Mouse (Mus musculus): ENCODE measurements around the gene Nedd8. TPM values are rescaled to one million over a fixed set of nuclear protein-coding genes. Genes with fewer than 3 reads are reported as not detected.

The Nedd8 gene
- polyA plus RNA-seq, 1 experiment from 2014 or later = 636 TPM

DNA sequence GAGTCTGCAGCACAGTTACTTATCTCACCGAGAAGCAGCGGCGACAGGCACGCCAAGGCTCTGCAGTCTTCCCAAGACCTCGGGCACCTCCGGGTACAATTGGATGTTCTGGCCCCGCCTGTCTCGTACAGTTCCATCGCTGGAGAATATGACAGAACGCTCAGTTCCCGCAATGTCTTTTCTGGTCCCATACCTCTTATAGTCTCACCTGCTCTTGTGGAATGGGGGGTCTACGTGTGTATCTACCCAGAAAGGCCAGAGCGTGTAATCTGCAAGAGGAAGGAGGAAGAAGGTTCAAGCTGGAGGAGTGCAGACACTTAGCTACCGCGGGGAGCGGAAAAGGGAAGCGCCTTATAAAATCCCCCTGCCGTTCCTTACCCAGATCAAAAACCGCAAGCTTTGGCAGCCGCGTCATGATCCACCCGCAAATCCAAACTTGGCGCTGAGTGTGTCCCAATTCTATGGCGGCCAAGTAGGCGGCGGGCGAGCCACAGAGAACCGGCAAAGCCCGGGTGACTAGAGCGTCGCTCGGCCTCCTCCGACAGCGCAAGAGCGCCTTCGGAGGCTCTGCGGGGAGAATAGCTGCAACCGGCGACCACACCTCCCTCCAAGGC, 11.9 kb downstream of the Nedd8 start, which contains the start of gene Mdp1:
TSS of gene Mdp1 (minus strand) at position 549 of the 614 bp plus-strand sequence.
- H3K36me3 ChIP-seq (replicated peaks; ENCODE audit: control insufficient read depth, insufficient read depth, low read depth, low read length) = no peaks in the 10 kb centered on the region; the same call in 1 of the 2 replicates
- WGBS = under 1% methylated on average over 39 of the region's 39 CpGs

DNA sequence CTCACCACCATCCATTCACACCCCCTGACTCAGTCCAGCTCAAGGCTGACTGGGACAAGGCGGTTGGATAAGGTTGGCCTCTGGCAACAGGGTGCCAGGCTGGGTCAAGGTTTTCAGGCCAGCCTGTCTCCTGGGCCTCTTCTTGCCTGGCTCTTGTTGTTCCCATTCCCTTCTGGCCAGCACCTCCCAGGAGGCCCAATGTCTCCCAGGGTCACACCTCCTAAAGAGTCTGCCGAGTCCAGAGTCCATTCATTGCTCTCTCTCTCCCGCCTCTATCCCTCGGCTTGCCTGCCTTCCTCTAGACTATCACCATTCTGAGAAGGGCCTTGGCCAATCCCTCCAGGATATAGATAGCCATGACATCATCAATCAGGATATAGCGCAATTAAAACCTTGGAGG, 13.9 kb downstream of the Nedd8 start:
- no peaks in the 10 kb centered on the region for H3K4me1 ChIP-seq (ENCODE audit: control insufficient read depth, insufficient read depth, low read length)
- H3K36me3 ChIP-seq (replicated peaks; ENCODE audit: control insufficient read depth, insufficient read depth, low read depth, low read length) = no peaks in the 10 kb centered on the region; the same call in 1 of the 2 replicates
- ATAC-seq (replicated peaks; ENCODE audit: insufficient number of reproducible peaks, low FRiP score, low TSS enrichment, low read depth) (no peak), DNase-seq (ENCODE audit: low spot score) (no peak)
- H3K4me2 ChIP-seq (ENCODE audit: low read depth, low read length) = no peak overlapping the region
- H3K27me3 ChIP-seq (ENCODE audit: control insufficient read depth, insufficient read depth, low read length) = no peaks in the 10 kb centered on the region
- H3K27ac ChIP-seq (replicated peaks; ENCODE audit: low read depth, low read length) = no peak overlapping the region
- 96% methylated on average over 5 of the region's 5 CpGs for WGBS
- H3K4me3 ChIP-seq (ENCODE audit: low read depth, low read length) = no peak overlapping the region
- H3K9ac ChIP-seq (replicated peaks; ENCODE audit: low read length) = no peak overlapping the region
- no peaks in the 10 kb centered on the region for H3K9me3 ChIP-seq (replicated peaks; ENCODE audit: control insufficient read depth, low read length)

More for the DNA sequence above, 11.9 kb downstream of the Nedd8 start, which contains the start of gene Mdp1:
- H3K9me3 ChIP-seq (replicated peaks; ENCODE audit: control insufficient read depth, low read length) = no peaks in the 10 kb centered on the region
- peak within 1 kb of the TSS; percentile 70 for H3K4me3 ChIP-seq (ENCODE audit: low read depth, low read length)
- peak within 1 kb of the TSS; percentile 80 for H3K9ac ChIP-seq (replicated peaks; ENCODE audit: low read length)
- H3K4me2 ChIP-seq (ENCODE audit: low read depth, low read length) = peak within 1 kb of the TSS; percentile 31
- no peaks in the 10 kb centered on the region for H3K27me3 ChIP-seq (ENCODE audit: control insufficient read depth, insufficient read depth, low read length)
- peak; percentile 76 for ATAC-seq (replicated peaks; ENCODE audit: insufficient number of reproducible peaks, low FRiP score, low TSS enrichment, low read depth)
- no peak within 1 kb of the TSS for H3K27ac ChIP-seq (replicated peaks; ENCODE audit: low read depth, low read length)
- DNase-seq (ENCODE audit: low spot score) = peak; percentile 93
- no peaks in the 10 kb centered on the region for H3K4me1 ChIP-seq (ENCODE audit: control insufficient read depth, insufficient read depth, low read length)

GRCm38 (mm10) chr14:55656935-55657334, 15.0 kb downstream of the Nedd8 start:
- Histone ChIP-seq H3K4me1 (ENCODE audit: control insufficient read depth, insufficient read depth, low read length) (no peaks in the 10 kb centered on the region), H3K27ac (replicated peaks; ENCODE audit: low read depth, low read length) (no peak overlapping the region), H3K27me3 (ENCODE audit: control insufficient read depth, insufficient read depth, low read length) (no peaks in the 10 kb centered on the region), H3K9ac (replicated peaks; ENCODE audit: low read length) (no peak overlapping the region), H3K4me2 (ENCODE audit: low read depth, low read length) (no peak overlapping the region), H3K9me3 (replicated peaks; ENCODE audit: control insufficient read depth, low read length) (no peaks in the 10 kb centered on the region), H3K36me3 (replicated peaks; ENCODE audit: control insufficient read depth, insufficient read depth, low read depth, low read length) (no peaks in the 10 kb centered on the region; the same call in 1 of the 2 replicates), H3K4me3 (ENCODE audit: low read depth, low read length) (no peak overlapping the region)
- no peak for ATAC-seq (replicated peaks; ENCODE audit: insufficient number of reproducible peaks, low FRiP score, low TSS enrichment, low read depth)
- no peak for DNase-seq (ENCODE audit: low spot score)
- WGBS = 81% methylated on average over 3 of the region's 3 CpGs

DNA sequence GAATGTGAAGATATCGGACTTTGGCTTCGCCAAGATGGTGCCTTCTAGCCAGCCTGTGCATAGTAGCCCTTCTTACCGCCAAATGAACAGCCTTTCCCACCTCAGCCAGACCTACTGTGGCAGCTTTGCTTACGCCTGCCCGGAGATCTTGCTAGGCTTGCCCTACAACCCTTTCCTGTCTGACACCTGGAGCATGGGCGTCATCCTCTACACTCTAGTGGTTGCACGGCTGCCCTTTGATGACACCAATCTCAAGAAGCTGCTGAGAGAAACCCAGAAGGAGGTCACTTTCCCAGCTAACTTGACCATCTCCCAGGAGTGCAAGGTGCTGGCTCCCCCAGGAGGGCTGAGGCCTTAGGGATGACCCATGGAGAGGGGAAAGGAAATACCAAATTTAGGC, 20.4 kb downstream of the Nedd8 start:
- no peak for ATAC-seq (replicated peaks; ENCODE audit: insufficient number of reproducible peaks, low FRiP score, low TSS enrichment, low read depth)
- Histone ChIP-seq H3K27ac (replicated peaks; ENCODE audit: low read depth, low read length) (no peak overlapping the region), H3K36me3 (replicated peaks; ENCODE audit: control insufficient read depth, insufficient read depth, low read depth, low read length) (no peaks in the 10 kb centered on the region), H3K9me3 (replicated peaks; ENCODE audit: control insufficient read depth, low read length) (no peaks in the 10 kb centered on the region), H3K27me3 (ENCODE audit: control insufficient read depth, insufficient read depth, low read length) (no peaks in the 10 kb centered on the region), H3K4me2 (ENCODE audit: low read depth, low read length) (no peak overlapping the region), H3K4me1 (ENCODE audit: control insufficient read depth, insufficient read depth, low read length) (no peaks in the 10 kb centered on the region), H3K9ac (replicated peaks; ENCODE audit: low read length) (no peak overlapping the region), H3K4me3 (ENCODE audit: low read depth, low read length) (no peak overlapping the region)
- no peak for DNase-seq (ENCODE audit: low spot score)
- WGBS = 92% methylated on average over 7 of the region's 7 CpGs

GRCm38 (mm10) chr14:55649884-55650283, 22.0 kb downstream of the Nedd8 start, which contains the start of gene Tssk4:
Gene Tssk4 (plus strand): TSS chr14:55650184.
- no peak for DNase-seq (ENCODE audit: low spot score)
- H3K36me3 ChIP-seq (replicated peaks; ENCODE audit: control insufficient read depth, insufficient read depth, low read depth, low read length) = no peaks in the 10 kb centered on the region
- H3K9ac ChIP-seq (replicated peaks; ENCODE audit: low read length) = no peak within 1 kb of the TSS
- no peak within 1 kb of the TSS for H3K4me2 ChIP-seq (ENCODE audit: low read depth, low read length)
- H3K4me3 ChIP-seq (ENCODE audit: low read depth, low read length) = no peak within 1 kb of the TSS
- WGBS = 88% methylated on average over 2 of the region's 2 CpGs
- no peaks in the 10 kb centered on the region for H3K4me1 ChIP-seq (ENCODE audit: control insufficient read depth, insufficient read depth, low read length)
- ATAC-seq (replicated peaks; ENCODE audit: insufficient number of reproducible peaks, low FRiP score, low TSS enrichment, low read depth) = no peak
- no peaks in the 10 kb centered on the region for H3K27me3 ChIP-seq (ENCODE audit: control insufficient read depth, insufficient read depth, low read length)
- H3K27ac ChIP-seq (replicated peaks; ENCODE audit: low read depth, low read length) = no peak within 1 kb of the TSS
- H3K9me3 ChIP-seq (replicated peaks; ENCODE audit: control insufficient read depth, low read length) = no peaks in the 10 kb centered on the region

- H3K27me3 ChIP-seq (ENCODE audit: control insufficient read depth, insufficient read depth, low read length) = no peaks in the 10 kb centered on the region
- whole genome bisulfite sequencing = 22% methylated on average over 17 of the region's 17 CpGs
- no peaks in the 10 kb centered on the region; the same call in 1 of the 2 replicates for H3K36me3 ChIP-seq (replicated peaks; ENCODE audit: control insufficient read depth, insufficient read depth, low read depth, low read length)
- H3K4me3 ChIP-seq (ENCODE audit: low read depth, low read length) = peak overlapping the region; percentile 93
- ATAC-seq (replicated peaks; ENCODE audit: insufficient number of reproducible peaks, low FRiP score, low TSS enrichment, low read depth) = no peak
- H3K9me3 ChIP-seq (replicated peaks; ENCODE audit: control insufficient read depth, low read length) = no peaks in the 10 kb centered on the region
- H3K9ac ChIP-seq (replicated peaks; ENCODE audit: low read length) = peak overlapping the region; percentile 96
- DNase-seq (ENCODE audit: low spot score) = no peak
- H3K27ac ChIP-seq (replicated peaks; ENCODE audit: low read depth, low read length) = no peak overlapping the region
- peak overlapping the region; percentile 50 for H3K4me2 ChIP-seq (ENCODE audit: low read depth, low read length)
- no peaks in the 10 kb centered on the region for H3K4me1 ChIP-seq (ENCODE audit: control insufficient read depth, insufficient read depth, low read length)
Observed at GRCm38 (mm10) chr14:55644261-55644888, 27.5 kb downstream of the Nedd8 start.

GRCm38 (mm10) chr14:55643060-55643907, 28.6 kb downstream of the Nedd8 start, which contains the start of gene Tm9sf1:
Gene Tm9sf1 (minus strand): TSS chr14:55643806.
- no peaks in the 10 kb centered on the region for H3K9me3 ChIP-seq (replicated peaks; ENCODE audit: control insufficient read depth, low read length)
- H3K4me3 ChIP-seq (ENCODE audit: low read depth, low read length) = peak within 1 kb of the TSS; percentile 93
- peak within 1 kb of the TSS; percentile 95 for H3K27ac ChIP-seq (replicated peaks; ENCODE audit: low read depth, low read length)
- DNase-seq (ENCODE audit: low spot score) = peak; percentile 82
- peak; percentile 78 for ATAC-seq (replicated peaks; ENCODE audit: insufficient number of reproducible peaks, low FRiP score, low TSS enrichment, low read depth)
- no peaks in the 10 kb centered on the region for H3K27me3 ChIP-seq (ENCODE audit: control insufficient read depth, insufficient read depth, low read length)
- H3K4me1 ChIP-seq (ENCODE audit: control insufficient read depth, insufficient read depth, low read length) = no peaks in the 10 kb centered on the region
- peak within 1 kb of the TSS; percentile 96 for H3K9ac ChIP-seq (replicated peaks; ENCODE audit: low read length)
- H3K4me2 ChIP-seq (ENCODE audit: low read depth, low read length) = peak within 1 kb of the TSS; percentile 50
- H3K36me3 ChIP-seq (replicated peaks; ENCODE audit: control insufficient read depth, insufficient read depth, low read depth, low read length) = peaks cover 2% of the 10 kb centered on the region; the same call in 1 of the 2 replicates
- under 1% methylated on average over 89 of the region's 89 CpGs for WGBS

All from embryonic facial prominence, embryonic 11.5 days (tissue).